Mouse (Mus musculus): ENCODE measurements at regions not wholly inside any gene's neighbourhood (a gene's known extent, or its start where the extent isn't known, plus 50 kb on each side); places are given as distances from the start of the nearest gene placed in this dataset.
"Not testable (repeated sequence)": the region's sequence is repeated elsewhere in the genome, so short reads cannot be mapped to it uniquely, and the experiment has no call there.

- DNase-seq: no peak
Observed at GRCm38 (mm10) chr12:113241373-113242193, 55.9 kb downstream of the Tmem121 start.

- DNase-seq: no peak
Observed at GRCm38 (mm10) chr12:113242194-113242510, 56.4 kb downstream of the Tmem121 start.

GRCm38 (mm10) chr12:113244685-113245084 lies 59.0 kb downstream of the Tmem121 start:
- DNase-seq: no peak

GRCm38 (mm10) chr12:113253446-113254424 lies 68.0 kb downstream of the Tmem121 start:
- DNase-seq: not testable (repeated sequence)

GRCm38 (mm10) chr12:113255331-113255730 lies 69.6 kb downstream of the Tmem121 start:
- DNase-seq: no peak

- DNase-seq: no peak
Observed at GRCm38 (mm10) chr12:113256628-113257027, 70.9 kb downstream of the Tmem121 start.

GRCm38 (mm10) chr12:113257243-113257642 lies 71.5 kb downstream of the Tmem121 start:
- no peak for DNase-seq

- no peak for DNase-seq
Observed at GRCm38 (mm10) chr12:113259476-113259875, 73.7 kb downstream of the Tmem121 start.

GRCm38 (mm10) chr12:113260304-113260703 lies 74.6 kb downstream of the Tmem121 start:
- DNase-seq: no peak

GRCm38 (mm10) chr12:113275934-113276333 lies 90.2 kb downstream of the Tmem121 start:
- DNase-seq: no peak

- no peak for DNase-seq
Observed at GRCm38 (mm10) chr12:113276355-113276942, 90.7 kb downstream of the Tmem121 start.

GRCm38 (mm10) chr12:113277741-113278140 lies 92.0 kb downstream of the Tmem121 start:
- DNase-seq: no peak

GRCm38 (mm10) chr12:113292029-113292809 lies 106.5 kb downstream of the Tmem121 start:
- DNase-seq: no peak

GRCm38 (mm10) chr12:113295924-113296323 lies 110.2 kb downstream of the Tmem121 start:
- no peak for DNase-seq

GRCm38 (mm10) chr12:113305973-113306372 lies 120.2 kb downstream of the Tmem121 start:
- DNase-seq: no peak

- DNase-seq: no peak
Observed at GRCm38 (mm10) chr12:113313319-113313718, 127.6 kb downstream of the Tmem121 start.

GRCm38 (mm10) chr12:113314624-113315023 lies 128.9 kb downstream of the Tmem121 start:
- no peak for DNase-seq

- peak in 1 of 2 experiments; percentile 10 for DNase-seq
Observed at GRCm38 (mm10) chr12:113321086-113321485, 135.4 kb downstream of the Tmem121 start.

- DNase-seq: no peak
Observed at GRCm38 (mm10) chr12:113322173-113322572, 136.4 kb downstream of the Tmem121 start.

- no peak for DNase-seq
Observed at GRCm38 (mm10) chr12:113327851-113328250, 142.1 kb downstream of the Tmem121 start.

- DNase-seq: no peak
Observed at GRCm38 (mm10) chr12:113330266-113330665, 144.5 kb downstream of the Tmem121 start.

- no peak for DNase-seq
Observed at GRCm38 (mm10) chr12:113332226-113332625, 146.5 kb downstream of the Tmem121 start.

Measured in kidney, postnatal 36 days (tissue).